Mouse (Mus musculus): ENCODE results near the gene Rab3gap2.

- TF ChIP-seq GATA1 (IDR thresholded peaks at IDR 0.05; ENCODE audit: low read length) (no peak), TAL1 (IDR thresholded peaks at IDR 0.05; ENCODE audit: low read length) (no peak)
Observed at GRCm38 (mm10) chr1:185270403-185271097, 66.6 kb downstream of the Rab3gap2 start.

Measured in erythroblast, embryonic 14.5 days (primary cell).